Mouse (Mus musculus) C2C12 (cell line): Measurements from ENCODE around the gene Cep295. TPM values are rescaled to one million over a fixed set of nuclear protein-coding genes. Genes with fewer than 3 reads are reported as not detected.
"Not testable (repeated sequence)": the region's sequence is repeated elsewhere in the genome, so short reads cannot be mapped to it uniquely, and the experiment has no call there.

Experiments
- H3K27me3 ChIP-seq: one replicate; pipeline ENCODE4 v1.6.1; 2011; ENCODE audit not compliant: control insufficient read depth, insufficient read depth, insufficient read length
- H3K36me3 ChIP-seq: one replicate; pipeline ENCODE4 v1.6.1; 2011; ENCODE audit not compliant: control insufficient read depth, insufficient read depth
- H3K4me3 ChIP-seq: one replicate; pipeline ENCODE4 v1.5.1; 2011; ENCODE audit warnings: mild to moderate bottlenecking, control low read depth; ENCODE audit not compliant: poor library complexity, insufficient read depth, severe bottlenecking
- H3K79me2 ChIP-seq: one replicate; pipeline ENCODE4 v1.6.1; 2011; ENCODE audit not compliant: control insufficient read depth, insufficient read depth
- H3K79me3 ChIP-seq: one replicate; pipeline ENCODE4 v1.6.1; 2011; ENCODE audit warnings: low read depth, control low read depth
- H3ac ChIP-seq: one replicate; pipeline ENCODE3; 2011; ENCODE audit warnings: low read depth; ENCODE audit not compliant: control insufficient read depth, insufficient read length
- CEBPB ChIP-seq: IDR thresholded peaks from one replicate; pipeline ENCODE4 v1.6.1; 2011; ENCODE audit warnings: low read depth, mild to moderate bottlenecking, control low read depth, moderate library complexity
- CTCF ChIP-seq: IDR thresholded peaks from one replicate; pipeline ENCODE4 v1.5.1; 2011; ENCODE audit not compliant: control insufficient read depth, insufficient read depth, insufficient read length
- FOSL1 ChIP-seq: IDR thresholded peaks from one replicate; pipeline ENCODE4 v1.8.0; 2011; ENCODE audit warnings: mild to moderate bottlenecking, low read length; ENCODE audit not compliant: poor library complexity, insufficient read depth, severe bottlenecking
- MAX ChIP-seq: IDR thresholded peaks from one replicate; pipeline ENCODE4 v1.6.1; 2011; ENCODE audit warnings: mild to moderate bottlenecking, control low read depth
- MYOD1 ChIP-seq: IDR thresholded peaks from one replicate; pipeline ENCODE4 v1.6.1; 2011; ENCODE audit warnings: low read depth; ENCODE audit not compliant: control insufficient read depth, insufficient read length
- MYOG ChIP-seq: IDR thresholded peaks from one replicate; pipeline ENCODE4 v1.6.1; 2011; ENCODE audit not compliant: control insufficient read depth, insufficient read length; ENCODE audit errors: extremely low read depth
- USF1 ChIP-seq: IDR thresholded peaks from one replicate; pipeline ENCODE4 v1.6.1; 2011; ENCODE audit warnings: low read depth, mild to moderate bottlenecking, control low read depth, moderate library complexity
- polyA plus RNA-seq: library from polyadenylated mRNA; unstranded; fragments of >200 nt; fragmentation: generic; extraction: Trizol; gene quantifications from one replicate; pipeline ENCODE4 v1.2.1, GENCODE M21; 2012; ENCODE audit warnings: missing spikeins

The Cep295 gene
- polyA plus RNA-seq, 1 experiment: 3.7 TPM

DNA sequence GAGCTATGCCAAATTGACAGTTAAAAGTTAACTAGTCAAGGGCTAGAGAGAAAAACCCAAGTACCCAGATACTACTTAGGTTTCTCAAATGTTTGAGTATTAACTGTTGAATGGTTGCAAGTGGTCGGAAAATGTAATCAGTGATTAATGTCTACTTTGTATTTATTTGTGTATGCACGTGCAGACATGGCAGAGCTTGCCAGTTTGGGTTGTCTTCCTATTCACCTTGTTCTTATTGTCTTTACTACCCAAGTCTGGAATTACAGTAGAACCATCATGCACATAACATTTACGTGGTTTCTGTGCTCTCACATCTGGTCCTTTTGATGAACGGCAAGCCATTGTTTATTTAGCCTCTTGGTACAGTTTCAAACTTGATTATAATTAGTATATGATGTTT, 48.2 kb downstream of the Cep295 start:
- peak overlapping the region; percentile 12 for H3K4me3 ChIP-seq
- H3K36me3 ChIP-seq: peaks cover 79% of the 10 kb centered on the region

DNA sequence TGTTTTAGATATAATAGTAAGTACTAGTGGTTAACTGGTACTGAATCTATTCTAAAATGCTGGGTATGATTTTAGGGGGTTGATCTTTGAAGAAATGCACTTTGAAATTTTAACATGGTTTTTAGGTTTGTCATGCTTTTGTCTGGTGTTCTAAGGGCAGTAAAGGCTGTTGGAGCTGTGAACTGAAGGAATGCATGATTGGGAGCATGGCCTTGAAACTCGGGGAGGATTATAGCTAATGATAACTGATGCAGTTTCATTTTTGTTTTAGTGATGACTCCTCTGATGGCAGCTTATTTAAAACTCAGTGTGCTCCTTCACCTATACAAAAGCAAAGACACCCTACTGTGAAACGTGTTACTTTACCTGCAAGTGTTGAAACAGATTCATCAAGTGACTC, 49.3 kb downstream of the Cep295 start:
- Histone ChIP-seq H3K79me3 (peaks cover 62% of the 10 kb centered on the region), H3K27me3 (no peaks in the 10 kb centered on the region), H3ac (peak overlapping the region; percentile 21), H3K4me3 (peak overlapping the region; percentile 84), H3K36me3 (peaks cover 67% of the 10 kb centered on the region), H3K79me2 (peaks cover 79% of the 10 kb centered on the region)
- no peak for TF ChIP-seq CEBPB
- no peak for TF ChIP-seq USF1
- TF ChIP-seq MYOG: no peak
- TF ChIP-seq FOSL1: no peak
- no peak for TF ChIP-seq CTCF
- no peak for TF ChIP-seq MYOD1
- no peak for TF ChIP-seq MAX

More for the DNA sequence above, 48.2 kb downstream of the Cep295 start:
- Histone ChIP-seq H3K27me3 (no peaks in the 10 kb centered on the region), H3K79me3 (peaks cover 62% of the 10 kb centered on the region), H3K79me2 (peaks cover 90% of the 10 kb centered on the region), H3ac (no peak overlapping the region)
- TF ChIP-seq MYOD1 (no peak), CEBPB (no peak), CTCF (no peak), MAX (no peak), FOSL1 (no peak), MYOG (no peak), USF1 (no peak)

DNA sequence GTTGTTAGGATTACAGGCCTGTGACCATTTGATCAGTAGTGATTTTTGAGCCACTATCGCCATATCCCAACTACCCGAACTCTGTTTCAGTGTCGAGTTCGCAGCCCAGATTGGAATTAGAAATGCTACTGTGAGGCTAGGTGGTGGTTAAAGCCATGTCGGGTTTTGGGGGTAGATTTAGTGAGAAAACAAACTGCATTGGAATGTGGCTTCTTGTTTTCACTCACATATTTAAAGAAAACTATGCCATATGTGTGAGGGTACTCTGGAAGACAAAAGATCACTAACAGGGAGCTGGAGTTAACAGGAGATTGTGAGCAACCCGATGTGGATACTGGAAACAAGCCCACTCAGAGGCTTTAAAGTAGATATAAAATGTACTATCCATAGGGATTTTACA, 50.3 kb downstream of the Cep295 start:
- TF ChIP-seq CTCF: no peak
- peaks cover 69% of the 10 kb centered on the region for H3K79me2 ChIP-seq
- H3K4me3 ChIP-seq: peak overlapping the region; percentile 84
- H3ac ChIP-seq: peak overlapping the region; percentile 66
- no peaks in the 10 kb centered on the region for H3K27me3 ChIP-seq
- peaks cover 57% of the 10 kb centered on the region for H3K79me3 ChIP-seq
- peaks cover 57% of the 10 kb centered on the region for H3K36me3 ChIP-seq

DNA sequence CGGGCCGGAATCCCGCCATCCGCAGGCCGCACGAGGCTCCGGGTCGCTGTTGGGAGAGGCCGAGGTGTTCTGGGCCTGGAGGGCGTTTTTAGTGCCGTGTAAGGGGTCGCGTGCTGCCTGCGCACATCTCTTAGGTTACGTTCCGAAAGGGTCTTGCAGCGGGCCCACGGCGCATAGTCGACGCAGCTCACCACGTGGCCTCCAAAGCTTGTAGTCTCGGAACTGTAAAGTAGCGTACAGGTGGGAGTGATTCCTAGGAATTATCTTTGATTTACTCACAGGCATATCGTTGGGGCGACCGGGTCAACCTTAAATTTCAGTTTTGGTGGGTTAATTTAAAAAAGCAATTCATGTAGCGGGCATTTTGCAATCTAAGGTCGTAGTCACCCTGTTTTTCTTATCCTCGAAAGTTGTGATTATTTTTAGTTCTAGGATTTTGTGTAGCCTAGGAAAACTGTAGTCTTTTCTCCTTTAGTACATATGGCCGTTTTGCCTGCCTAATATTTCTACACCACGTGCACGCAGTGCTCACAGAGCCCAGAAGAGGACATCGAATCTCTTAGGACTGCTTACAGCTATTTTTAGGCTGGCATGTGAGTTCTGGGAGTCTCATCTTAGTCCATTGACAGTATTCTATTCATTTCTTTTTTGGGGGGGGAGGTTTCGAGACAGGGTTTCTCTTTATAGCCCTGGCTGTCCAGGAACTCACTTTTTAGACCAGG, 51.0 kb downstream of the Cep295 start, which contains the start of gene 4931406C07Rik:
Gene 4931406C07Rik, minus strand, starts transcription at position 51 of the 722 bp plus-strand sequence.
- Histone ChIP-seq H3ac (peak within 1 kb of the TSS; percentile 80), H3K79me2 (peaks cover 62% of the 10 kb centered on the region), H3K79me3 (peaks cover 50% of the 10 kb centered on the region), H3K27me3 (no peaks in the 10 kb centered on the region), H3K36me3 (peaks cover 50% of the 10 kb centered on the region), H3K4me3 (peak within 1 kb of the TSS; percentile 84)
- TF ChIP-seq USF1 (peak; percentile 32), CEBPB (no peak), MAX (peak; percentile 75)

DNA sequence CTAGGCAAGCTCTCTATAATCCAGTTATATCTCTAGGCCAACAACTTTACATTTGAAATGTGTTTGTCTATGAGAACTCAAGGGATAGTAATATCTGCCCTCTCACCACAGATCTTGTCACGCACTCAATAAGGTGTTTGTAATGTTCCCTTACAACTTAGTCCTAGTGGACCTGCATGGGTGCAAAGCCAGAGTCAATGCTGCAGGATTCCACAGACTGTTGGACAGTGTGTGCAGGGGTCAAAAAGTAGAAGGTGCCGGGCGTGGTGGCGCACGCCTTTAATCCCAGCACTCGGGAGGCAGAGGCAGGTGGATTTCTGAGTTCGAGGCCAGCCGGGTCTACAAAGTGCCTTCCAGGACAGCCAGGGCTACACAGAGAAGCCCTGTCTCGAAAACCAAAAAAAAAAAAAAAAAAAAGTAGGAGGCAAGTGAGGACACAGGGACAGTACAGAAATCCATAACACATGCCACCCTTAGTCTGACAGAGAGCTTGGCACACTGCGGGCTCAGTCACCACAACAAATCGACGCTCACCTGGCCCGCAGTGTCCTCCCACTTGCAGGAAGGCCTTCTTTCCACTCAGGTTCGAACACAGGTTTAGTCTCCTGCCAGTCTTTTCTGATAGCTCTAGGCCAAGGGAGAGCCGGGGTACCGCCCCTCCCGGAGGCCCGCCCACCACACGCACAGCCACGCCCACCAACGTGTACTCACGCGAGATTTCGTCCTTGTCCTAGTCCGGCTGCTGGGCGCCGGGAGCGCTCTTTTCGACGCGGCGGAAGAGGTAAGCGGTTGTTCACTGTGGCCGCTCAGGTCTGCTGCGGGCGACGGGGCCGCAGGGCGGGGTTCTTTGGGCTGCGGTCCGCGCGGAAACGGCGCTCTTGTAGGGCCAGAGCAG, 51.8 kb downstream of the Cep295 start, which contains the start of gene Taf1d:
Gene Taf1d, plus strand, starts transcription at position 712 of the 895 bp plus-strand sequence.
- Histone ChIP-seq H3ac (peak within 1 kb of the TSS; percentile 80), H3K79me3 (peaks cover 46% of the 10 kb centered on the region), H3K36me3 (peaks cover 43% of the 10 kb centered on the region), H3K4me3 (peak within 1 kb of the TSS; percentile 84), H3K79me2 (peaks cover 54% of the 10 kb centered on the region), H3K27me3 (no peaks in the 10 kb centered on the region)
- TF ChIP-seq MAX (no peak), CTCF (no peak), MYOG (no peak), FOSL1 (no peak), MYOD1 (no peak), CEBPB (no peak)

DNA sequence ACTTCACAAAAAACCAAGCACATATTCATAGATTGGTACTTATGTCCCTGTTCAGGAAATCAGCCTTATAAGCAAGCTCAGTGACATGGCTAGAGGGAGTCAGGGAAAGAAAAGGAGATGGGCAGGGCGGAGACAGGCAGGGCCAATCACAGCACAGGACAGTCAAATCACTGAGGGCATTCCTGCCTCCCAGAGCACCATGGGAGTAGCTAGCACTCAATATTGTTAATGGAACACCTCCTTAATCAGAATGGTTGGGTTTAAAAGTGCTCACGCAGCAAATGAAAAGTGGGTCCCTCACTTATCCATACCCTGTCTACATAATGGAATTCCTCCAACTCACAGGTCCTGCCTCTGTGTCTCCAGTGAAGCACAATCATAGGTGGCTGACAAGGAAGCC, 54.7 kb downstream of the Cep295 start:
- TF ChIP-seq MAX (no peak), USF1 (no peak)
- H3K79me2 ChIP-seq: peaks cover 25% of the 10 kb centered on the region
- H3K36me3 ChIP-seq: peaks cover 14% of the 10 kb centered on the region
- no peak overlapping the region for H3ac ChIP-seq
- H3K79me3 ChIP-seq: peaks cover 18% of the 10 kb centered on the region
- no peak overlapping the region for H3K4me3 ChIP-seq
- no peaks in the 10 kb centered on the region for H3K27me3 ChIP-seq

DNA sequence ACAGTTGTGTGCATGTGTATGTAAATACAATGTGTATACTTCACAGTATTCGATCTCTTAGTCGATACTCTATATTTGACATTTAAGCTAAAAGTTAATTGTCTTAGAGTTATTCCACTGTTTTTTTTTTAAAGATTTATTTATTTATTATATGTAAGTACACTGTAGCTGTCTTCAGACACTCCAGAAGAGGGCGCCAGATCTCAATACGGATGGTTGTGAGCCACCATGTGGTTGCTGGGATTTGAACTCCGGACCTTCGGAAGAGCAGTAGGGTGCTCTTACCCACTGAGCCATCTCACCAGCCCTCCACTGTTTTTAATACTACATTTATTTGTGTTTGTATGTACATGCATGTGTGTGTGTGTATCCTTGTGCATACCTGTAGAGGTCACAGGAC, 55.6 kb downstream of the Cep295 start:
- not testable (repeated sequence) for H3K4me3 ChIP-seq, H3ac ChIP-seq, H3K27me3 ChIP-seq, H3K79me3 ChIP-seq, H3K36me3 ChIP-seq
- H3K79me2 ChIP-seq: peaks cover 16% of the 10 kb centered on the region
